Mouse (Mus musculus): ENCODE measurements around the gene Ctdsp1.
A peak's percentile ranks its signal among the peaks of the same experiment; 100 is the strongest.

Gene Ctdsp1

GRCm38 (mm10) chr1:74390924-74391748, at the start of gene Ctdsp1:
Ctdsp1 (plus strand) TSS chr1:74391509.
- peak; percentile 98 for DNase-seq (ENCODE audit: low spot score)

DNA sequence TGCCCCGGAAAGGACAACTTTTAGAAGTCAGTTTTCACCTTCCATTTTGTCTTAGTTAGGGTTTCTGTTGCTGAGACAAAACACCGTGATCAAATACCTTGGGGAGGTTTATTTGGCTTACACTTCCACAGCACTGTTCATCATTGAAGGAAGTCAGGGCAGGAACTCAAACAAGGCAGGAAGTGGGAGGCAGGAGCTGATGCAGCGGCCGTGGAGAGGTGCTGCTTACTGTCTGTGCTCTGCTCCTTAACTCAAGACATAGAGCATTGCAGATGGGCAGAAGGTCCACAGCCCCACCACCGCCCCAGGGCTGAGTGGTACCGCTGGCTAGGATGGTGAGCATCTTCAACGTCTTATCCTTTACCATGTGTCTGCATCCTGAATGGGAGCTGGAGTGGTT, 49.4 kb upstream of the Ctdsp1 start:
- DNase-seq (ENCODE audit: low spot score) = no peak

- no peak for DNase-seq (ENCODE audit: low spot score)
These were observed 49.0 kb upstream of the Ctdsp1 start for GRCm38 (mm10) chr1:74342308-74342707.

- no peak for DNase-seq (ENCODE audit: low spot score)
These were observed 48.1 kb upstream of the Ctdsp1 start for GRCm38 (mm10) chr1:74343161-74343560.

DNA sequence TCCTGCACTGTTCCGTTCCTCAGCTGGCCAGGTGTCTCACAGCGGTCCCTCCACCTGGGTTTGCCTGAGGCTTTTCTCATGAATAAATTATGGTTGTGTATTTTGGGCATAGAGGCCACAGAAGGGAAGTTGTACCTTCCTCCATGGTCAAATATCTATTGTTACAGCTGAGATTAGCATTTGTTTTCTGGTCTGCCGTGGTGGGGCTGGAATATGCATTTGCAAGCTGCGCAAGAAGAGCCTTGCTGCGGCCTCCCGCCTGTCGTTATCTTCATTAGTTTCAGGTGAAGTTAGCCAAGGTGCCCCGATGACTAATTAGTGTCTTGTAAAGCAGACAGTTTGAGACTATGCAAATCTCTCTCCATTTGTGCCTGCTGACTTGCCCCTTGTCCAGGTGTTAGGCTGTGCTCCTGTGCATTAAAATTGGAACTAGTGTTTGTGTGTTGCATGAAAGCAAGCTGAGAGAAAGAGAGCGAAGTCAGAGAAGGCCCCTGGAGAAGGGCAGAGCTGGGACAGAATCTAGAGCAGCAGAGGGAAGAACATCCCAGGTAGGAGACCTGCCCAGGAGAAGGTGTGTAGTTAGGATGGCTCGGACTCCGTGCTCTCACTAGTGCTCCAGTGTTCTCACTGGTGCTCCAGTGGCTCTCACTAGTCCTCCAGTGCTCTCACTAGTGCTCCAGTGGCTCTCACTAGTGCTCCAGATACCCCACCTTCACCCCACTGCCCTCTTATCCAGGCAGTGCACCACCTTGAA, 47.0 kb upstream of the Ctdsp1 start:
- DNase-seq (ENCODE audit: low spot score) = no peak

- no peak for DNase-seq (ENCODE audit: low spot score)
These were observed 40.0 kb upstream of the Ctdsp1 start for GRCm38 (mm10) chr1:74351185-74351769.

DNA sequence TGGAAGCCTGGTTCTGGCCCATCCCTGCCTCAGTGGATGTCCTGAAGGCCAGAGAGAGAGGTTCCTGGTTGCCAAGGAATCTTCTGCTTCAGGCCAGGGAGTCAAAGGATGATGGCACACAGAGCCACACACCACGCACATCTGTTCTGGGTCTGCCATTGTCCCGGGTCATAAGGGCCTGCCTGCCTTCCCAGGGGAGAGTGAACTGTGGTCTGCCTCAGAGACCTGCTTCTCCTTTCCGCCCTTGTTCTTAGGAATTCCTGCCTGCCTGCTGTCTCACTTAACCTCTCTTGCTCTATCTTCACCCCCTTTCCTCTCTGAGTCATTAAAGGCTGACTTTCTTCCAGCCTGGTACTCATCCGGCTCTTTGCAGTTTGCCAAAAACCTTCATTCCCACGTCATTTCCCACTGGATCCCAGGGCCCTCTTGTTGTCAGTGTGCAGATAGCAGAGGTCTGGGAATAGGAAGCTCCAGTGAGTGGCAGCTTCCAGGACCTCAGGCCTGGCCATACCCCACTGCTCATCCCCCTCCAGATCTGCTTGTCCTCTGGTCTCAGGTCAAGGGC, 38.7 kb upstream of the Ctdsp1 start:
- DNase-seq (ENCODE audit: low spot score) = no peak

DNA sequence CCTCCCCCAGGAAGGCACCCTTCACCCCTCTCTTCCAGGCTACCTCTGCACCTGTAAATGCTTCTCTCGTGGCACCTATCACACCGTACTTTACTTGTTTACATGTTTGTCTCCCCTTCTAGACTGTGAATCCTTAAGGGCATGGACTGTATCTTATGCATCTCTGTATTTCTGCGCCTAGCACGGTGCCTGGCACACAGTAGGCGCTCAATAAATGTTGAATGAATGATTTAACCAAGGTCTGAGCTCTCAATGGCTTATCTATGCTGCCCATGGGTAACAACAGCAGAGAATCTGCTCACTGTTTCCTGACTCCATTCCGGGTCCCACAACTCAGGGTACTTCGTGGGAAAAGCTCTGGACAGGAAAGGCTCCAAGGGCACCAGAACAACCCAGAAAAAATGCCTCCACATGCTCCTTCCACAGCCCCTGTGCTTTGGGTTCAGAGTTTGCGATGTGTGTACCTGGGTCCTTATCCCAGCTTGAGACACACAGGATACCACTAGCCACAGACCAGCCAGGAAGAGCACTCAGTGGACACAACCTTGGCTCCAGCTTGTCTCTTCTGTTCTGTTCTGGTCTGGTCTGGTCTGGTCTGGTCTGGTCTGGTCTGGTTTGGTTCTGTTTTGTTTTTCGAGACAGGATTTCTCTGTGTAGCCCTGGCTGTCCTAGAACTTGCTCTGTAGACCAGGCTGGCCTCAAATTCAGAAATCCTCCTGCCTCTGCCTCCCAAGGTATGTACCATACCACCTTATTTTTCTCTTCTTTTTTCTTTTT, 37.7 kb upstream of the Ctdsp1 start:
- no peak for DNase-seq (ENCODE audit: low spot score)

GRCm38 (mm10) chr1:74357531-74357930, 33.8 kb upstream of the Ctdsp1 start:
- DNase-seq (ENCODE audit: low spot score) = no peak

DNA sequence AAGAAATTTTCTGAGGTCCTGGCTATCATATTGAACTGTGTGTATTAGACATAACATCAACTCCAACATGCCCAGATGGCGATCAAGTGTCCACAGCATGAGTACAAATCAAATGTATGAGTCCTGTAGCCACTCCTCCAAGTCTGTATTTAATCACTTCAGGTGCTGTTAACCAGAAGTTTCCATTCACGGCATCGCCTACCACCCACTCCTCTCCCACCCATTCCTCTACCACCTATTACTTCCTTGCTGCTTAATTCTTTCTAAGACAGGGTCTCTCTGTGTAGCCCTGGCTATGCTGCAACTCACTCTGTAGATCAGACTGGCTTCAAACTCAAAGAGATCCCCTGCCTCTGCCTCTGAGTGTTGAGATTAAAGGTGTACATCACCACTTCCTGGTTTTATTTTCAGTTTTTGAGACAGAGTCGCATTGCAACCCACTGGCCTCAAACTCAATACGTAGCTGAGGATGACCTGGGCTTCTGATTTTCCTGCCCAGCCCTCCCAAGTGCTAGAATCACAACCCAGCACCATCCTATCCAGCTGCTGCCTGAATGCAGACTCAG, 31.3 kb upstream of the Ctdsp1 start:
- no peak for DNase-seq (ENCODE audit: low spot score)

GRCm38 (mm10) chr1:74361812-74362211, 29.5 kb upstream of the Ctdsp1 start, which contains the start of gene Catip:
Catip (plus strand) TSS chr1:74362108.
- DNase-seq (ENCODE audit: low spot score) = peak; percentile 96

- no peak for DNase-seq (ENCODE audit: low spot score)
These were observed 28.7 kb upstream of the Ctdsp1 start for GRCm38 (mm10) chr1:74362325-74363229.

DNA sequence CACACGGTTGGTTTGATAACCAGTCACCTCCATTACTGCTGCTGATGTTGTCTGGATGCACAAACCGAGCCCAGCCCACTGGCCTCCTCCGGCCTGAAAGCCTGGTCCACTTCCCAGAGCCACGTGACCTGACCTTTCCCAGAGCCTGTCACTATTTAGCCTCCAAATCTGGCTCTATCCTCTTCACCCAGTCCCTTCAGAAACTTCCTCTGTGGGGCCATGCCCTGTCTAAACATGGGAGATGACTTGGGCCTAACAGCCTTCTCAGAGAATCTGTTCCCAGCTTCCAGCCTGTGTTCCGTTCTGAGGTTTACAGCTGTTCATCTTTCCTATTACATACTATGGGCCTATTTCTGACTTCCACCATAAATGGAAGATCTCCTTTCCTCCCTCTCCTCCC, 27.9 kb upstream of the Ctdsp1 start:
- DNase-seq (ENCODE audit: low spot score) = no peak

GRCm38 (mm10) chr1:74364270-74364669, 27.0 kb upstream of the Ctdsp1 start:
- no peak for DNase-seq (ENCODE audit: low spot score)

GRCm38 (mm10) chr1:74367886-74368645, 23.2 kb upstream of the Ctdsp1 start:
- peak; percentile 60 for DNase-seq (ENCODE audit: low spot score)

GRCm38 (mm10) chr1:74370040-74370439, 21.3 kb upstream of the Ctdsp1 start:
- DNase-seq (ENCODE audit: low spot score) = no peak

- DNase-seq (ENCODE audit: low spot score) = no peak
These were observed 17.9 kb upstream of the Ctdsp1 start for GRCm38 (mm10) chr1:74373372-74373771.

DNA sequence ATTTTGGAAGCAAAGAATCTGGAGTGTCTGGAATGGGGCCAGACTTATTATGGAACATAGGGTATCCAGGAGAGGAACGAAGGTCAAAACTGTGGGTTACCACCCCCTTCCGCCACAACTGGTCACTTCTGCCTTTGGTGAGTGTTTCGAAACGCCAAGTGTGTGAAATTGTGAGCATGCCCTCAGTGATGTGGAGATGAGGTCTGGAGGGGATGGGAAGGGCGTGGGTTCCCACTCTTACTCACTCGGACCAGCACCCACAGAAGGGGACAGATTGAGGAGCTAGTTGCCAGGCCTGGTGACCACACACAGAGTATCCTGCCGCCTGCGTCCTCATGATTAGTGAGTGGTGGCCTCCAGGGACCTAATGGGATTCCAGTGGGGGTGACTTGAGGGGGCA, 16.3 kb upstream of the Ctdsp1 start, which contains the start of gene Slc11a1:
Gene Slc11a1 (plus strand): TSS at position 216 of the 400 bp plus-strand sequence.
- DNase-seq (ENCODE audit: low spot score) = no peak

GRCm38 (mm10) chr1:74375561-74375960, 15.7 kb upstream of the Ctdsp1 start:
- DNase-seq (ENCODE audit: low spot score) = no peak
